Mouse (Mus musculus): ENCODE measurements around the gene Ralbp1. TPM values are rescaled to one million over a fixed set of nuclear protein-coding genes. Genes with fewer than 3 reads are reported as not detected.

The Ralbp1 gene
- polyA plus RNA-seq, 1 experiment from 2014 or later, result 35.4 TPM

DNA sequence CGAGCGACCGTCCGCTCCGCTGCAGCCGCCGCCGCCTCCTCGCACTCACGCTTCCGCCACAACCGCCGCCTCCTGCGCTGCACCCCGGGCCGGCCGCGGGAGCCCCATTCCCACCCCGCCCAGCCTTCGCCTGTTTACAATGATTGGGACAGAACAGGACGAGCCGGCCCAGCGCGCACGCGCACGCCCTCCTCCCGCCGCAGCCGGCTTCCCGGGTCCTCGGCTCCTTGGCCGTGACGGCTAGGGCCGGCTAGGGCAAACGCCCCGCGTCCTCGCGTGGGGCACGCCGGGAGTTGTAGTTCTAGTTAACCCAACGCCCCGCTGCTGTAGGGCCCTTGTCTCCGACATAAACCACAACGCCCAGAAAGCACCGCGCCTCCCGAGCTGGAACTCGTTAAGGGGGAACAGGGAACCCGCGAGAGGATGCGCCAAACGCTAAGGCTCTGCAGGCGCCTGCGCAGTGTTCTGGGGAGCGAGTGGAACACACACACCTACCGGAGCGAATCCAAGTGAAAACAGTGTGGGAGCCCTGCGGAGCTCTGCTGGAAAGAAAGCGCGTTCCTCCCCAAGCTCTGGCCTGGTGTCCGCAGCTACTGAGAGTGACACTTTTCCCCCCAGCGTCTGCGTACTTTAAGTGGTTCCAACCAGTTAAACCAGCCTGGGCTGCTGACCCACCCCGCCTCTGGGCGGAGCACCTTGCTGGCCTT, 754 bp downstream of the Ralbp1 start:
- ATAC-seq (replicated peaks; ENCODE audit: low FRiP score), result peak; percentile 99
- WGBS, result under 1% methylated on average over 49 of the region's 67 CpGs

DNA sequence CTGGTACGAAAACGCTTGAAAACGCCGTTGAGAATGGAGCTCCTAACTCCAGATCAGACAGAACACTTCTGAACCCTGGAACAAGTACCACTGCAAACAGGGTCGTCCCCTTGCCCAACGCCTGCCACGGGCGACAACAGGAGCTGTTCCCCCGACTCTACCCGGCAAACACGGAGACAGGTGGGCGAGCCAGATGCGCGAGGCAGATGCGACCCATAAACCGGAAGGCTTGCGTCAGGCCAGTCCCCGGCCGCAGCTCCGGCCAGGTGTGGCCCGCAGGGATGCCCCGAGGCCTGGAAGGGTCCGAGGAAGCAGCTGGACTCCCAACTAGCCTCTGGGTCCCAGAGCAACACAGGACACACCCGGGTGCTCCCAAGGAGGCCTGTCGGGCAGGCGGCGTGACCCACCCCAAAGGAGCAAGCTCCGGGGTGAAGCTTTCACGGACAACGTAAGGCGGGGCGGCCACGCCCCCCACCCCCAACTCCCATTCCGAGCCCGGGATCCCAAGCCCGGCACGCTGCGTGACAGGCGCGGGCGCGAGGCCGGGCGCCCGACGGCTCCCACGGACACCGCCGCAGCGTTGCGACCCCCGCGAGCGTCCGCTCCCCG, 1.4 kb downstream of the Ralbp1 start:
- peak overlapping the region; percentile 83 for H3K9ac ChIP-seq (ENCODE audit: low read length)
- under 1% methylated on average over 56 of the region's 56 CpGs for WGBS
- H3K9me3 ChIP-seq (ENCODE audit: control insufficient read depth, low read length), result no peaks in the 10 kb centered on the region
- no peak for DNase-seq (ENCODE audit: low spot score)
- peak; percentile 39; the same call in 1 of the 2 replicates for ATAC-seq (replicated peaks; ENCODE audit: low FRiP score)
- peak overlapping the region; percentile 99 for H3K4me2 ChIP-seq (ENCODE audit: low read depth, low read length, severe bottlenecking)
- H3K4me3 ChIP-seq (ENCODE audit: low read depth, low read length), result peak overlapping the region; percentile 92
- peak overlapping the region; percentile 72; the same call in 1 of the 2 replicates for H3K27ac ChIP-seq (ENCODE audit: low read depth, low read length)
- no peaks in the 10 kb centered on the region for H3K36me3 ChIP-seq (ENCODE audit: control insufficient read depth, insufficient read depth, low read length)
- no peaks in the 10 kb centered on the region for H3K27me3 ChIP-seq (ENCODE audit: control insufficient read depth, insufficient read depth, low read length)
- H3K4me1 ChIP-seq (replicated peaks; ENCODE audit: control insufficient read depth, insufficient read depth, low read length), result peaks cover 2% of the 10 kb centered on the region; the same call in 1 of the 2 replicates

More for the DNA sequence above, 754 bp downstream of the Ralbp1 start:
- Histone ChIP-seq H3K36me3 (ENCODE audit: control insufficient read depth, insufficient read depth, low read length) (no peaks in the 10 kb centered on the region), H3K4me2 (ENCODE audit: low read depth, low read length, severe bottlenecking) (peak overlapping the region; percentile 99), H3K27ac (ENCODE audit: low read depth, low read length) (peak overlapping the region; percentile 91), H3K4me1 (replicated peaks; ENCODE audit: control insufficient read depth, insufficient read depth, low read length) (peaks cover 2% of the 10 kb centered on the region; the same call in 1 of the 2 replicates), H3K4me3 (ENCODE audit: low read depth, low read length) (peak overlapping the region; percentile 92), H3K9me3 (ENCODE audit: control insufficient read depth, low read length) (no peaks in the 10 kb centered on the region), H3K27me3 (ENCODE audit: control insufficient read depth, insufficient read depth, low read length) (no peaks in the 10 kb centered on the region), H3K9ac (ENCODE audit: low read length) (peak overlapping the region; percentile 83)
- DNase-seq (ENCODE audit: low spot score), result peak; percentile 100

DNA sequence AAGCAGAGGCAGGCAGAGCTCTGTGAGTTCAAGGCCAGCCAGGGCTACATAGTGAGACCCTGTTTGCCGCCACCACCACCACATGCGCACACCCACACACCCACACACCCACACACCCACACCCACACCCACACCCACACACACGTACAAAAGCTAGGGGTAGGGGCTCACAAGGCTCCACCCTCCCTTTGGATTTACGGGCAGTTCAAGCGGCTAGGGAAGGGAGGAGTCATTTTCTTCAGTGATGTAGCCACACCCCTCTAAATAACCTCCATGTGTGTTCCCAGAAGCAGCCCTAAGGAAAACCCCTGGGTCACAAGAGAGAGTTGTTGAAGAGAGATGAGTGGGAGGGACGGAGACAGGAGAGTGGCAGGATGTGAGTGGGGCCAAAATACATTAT, 8.6 kb downstream of the Ralbp1 start:
- WGBS, result 80% methylated on average over 6 of the region's 6 CpGs
- Histone ChIP-seq H3K9ac (ENCODE audit: low read length) (no peak overlapping the region), H3K4me1 (replicated peaks; ENCODE audit: control insufficient read depth, insufficient read depth, low read length) (peaks cover 1% of the 10 kb centered on the region; the same call in 1 of the 2 replicates), H3K27ac (ENCODE audit: low read depth, low read length) (no peak overlapping the region), H3K4me2 (ENCODE audit: low read depth, low read length, severe bottlenecking) (no peak overlapping the region), H3K9me3 (ENCODE audit: control insufficient read depth, low read length) (no peaks in the 10 kb centered on the region), H3K27me3 (ENCODE audit: control insufficient read depth, insufficient read depth, low read length) (no peaks in the 10 kb centered on the region), H3K4me3 (ENCODE audit: low read depth, low read length) (no peak overlapping the region), H3K36me3 (ENCODE audit: control insufficient read depth, insufficient read depth, low read length) (no peaks in the 10 kb centered on the region)
- peak; percentile 37 for DNase-seq (ENCODE audit: low spot score)
- ATAC-seq (replicated peaks; ENCODE audit: low FRiP score), result no peak

DNA sequence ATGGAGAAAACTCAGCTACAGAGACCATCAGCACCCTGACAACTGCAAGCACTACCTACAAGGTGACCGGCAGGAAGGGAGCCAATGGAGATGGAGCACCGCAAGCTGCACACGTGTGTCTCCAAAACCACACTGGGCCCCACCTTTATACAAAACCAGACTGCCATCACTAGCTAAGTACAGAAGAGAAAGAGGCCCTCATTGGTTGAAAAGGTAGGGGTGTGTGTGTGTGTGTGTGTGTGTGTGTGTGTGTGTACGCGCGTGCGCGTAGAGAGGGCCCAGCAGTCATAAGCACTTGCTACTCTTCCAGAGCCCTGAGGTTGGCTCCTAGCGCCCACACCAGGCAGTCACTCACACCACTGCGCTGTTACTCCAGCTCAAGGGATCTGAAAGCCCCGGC, 11.8 kb downstream of the Ralbp1 start:
- Histone ChIP-seq H3K4me1 (replicated peaks; ENCODE audit: control insufficient read depth, insufficient read depth, low read length) (peaks cover 2% of the 10 kb centered on the region; the same call in 1 of the 2 replicates), H3K36me3 (ENCODE audit: control insufficient read depth, insufficient read depth, low read length) (no peaks in the 10 kb centered on the region), H3K4me2 (ENCODE audit: low read depth, low read length, severe bottlenecking) (no peak overlapping the region), H3K4me3 (ENCODE audit: low read depth, low read length) (no peak overlapping the region), H3K9me3 (ENCODE audit: control insufficient read depth, low read length) (no peaks in the 10 kb centered on the region), H3K27ac (ENCODE audit: low read depth, low read length) (no peak overlapping the region), H3K27me3 (ENCODE audit: control insufficient read depth, insufficient read depth, low read length) (no peaks in the 10 kb centered on the region), H3K9ac (ENCODE audit: low read length) (no peak overlapping the region)
- DNase-seq (ENCODE audit: low spot score) (peak; percentile 46), ATAC-seq (replicated peaks; ENCODE audit: low FRiP score) (no peak)
- WGBS, result 95% methylated on average over 11 of the region's 11 CpGs

DNA sequence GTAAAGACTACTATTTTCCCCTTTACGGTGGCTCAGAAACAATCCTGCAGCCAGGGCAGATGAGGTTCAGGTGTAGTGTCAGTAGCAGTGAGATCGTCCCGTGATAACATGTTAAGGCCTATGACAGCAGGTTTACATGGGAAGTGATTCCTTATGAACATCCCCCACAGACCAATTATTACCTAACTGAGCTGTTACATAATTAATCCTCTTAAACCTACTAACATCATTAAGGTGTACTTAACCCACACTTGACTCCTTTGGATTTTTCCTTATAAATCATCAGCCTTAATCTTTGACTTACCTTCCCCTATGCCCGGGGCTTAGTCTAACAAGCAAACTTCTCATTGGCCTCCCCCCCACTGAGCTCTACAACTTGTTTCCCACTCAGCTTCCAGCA, 12.4 kb downstream of the Ralbp1 start:
- Histone ChIP-seq H3K9ac (ENCODE audit: low read length) (no peak overlapping the region), H3K36me3 (ENCODE audit: control insufficient read depth, insufficient read depth, low read length) (no peaks in the 10 kb centered on the region), H3K4me2 (ENCODE audit: low read depth, low read length, severe bottlenecking) (no peak overlapping the region), H3K27ac (ENCODE audit: low read depth, low read length) (no peak overlapping the region), H3K9me3 (ENCODE audit: control insufficient read depth, low read length) (no peaks in the 10 kb centered on the region), H3K27me3 (ENCODE audit: control insufficient read depth, insufficient read depth, low read length) (no peaks in the 10 kb centered on the region), H3K4me1 (replicated peaks; ENCODE audit: control insufficient read depth, insufficient read depth, low read length) (peaks cover 2% of the 10 kb centered on the region; the same call in 1 of the 2 replicates), H3K4me3 (ENCODE audit: low read depth, low read length) (no peak overlapping the region)
- ATAC-seq (replicated peaks; ENCODE audit: low FRiP score) (no peak), DNase-seq (ENCODE audit: low spot score) (peak; percentile 20)
- 81% methylated on average over 4 of the region's 4 CpGs for WGBS

DNA sequence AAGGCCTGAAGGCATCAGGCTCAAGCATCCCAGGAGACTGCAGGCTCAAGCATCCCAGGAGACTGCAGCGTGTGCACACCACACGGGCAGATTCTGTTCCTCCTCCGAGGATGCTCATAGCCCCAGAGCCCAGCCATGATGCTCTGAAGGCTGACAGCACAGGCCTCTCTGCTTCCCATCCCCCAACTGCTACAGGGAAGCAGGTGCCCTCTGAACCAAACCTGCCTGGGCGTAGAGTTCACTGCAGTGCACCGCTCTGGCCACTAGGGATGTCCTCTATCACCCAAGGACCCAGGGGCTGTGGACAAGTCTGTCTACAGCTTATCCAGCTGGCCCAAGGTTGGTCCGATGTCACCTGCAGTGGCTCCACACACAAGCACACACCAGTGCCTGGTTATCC, 12.9 kb downstream of the Ralbp1 start:
- no peak overlapping the region for H3K9ac ChIP-seq (ENCODE audit: low read length)
- peak; percentile 67 for DNase-seq (ENCODE audit: low spot score)
- 21% methylated on average over 6 of the region's 6 CpGs for WGBS

DNA sequence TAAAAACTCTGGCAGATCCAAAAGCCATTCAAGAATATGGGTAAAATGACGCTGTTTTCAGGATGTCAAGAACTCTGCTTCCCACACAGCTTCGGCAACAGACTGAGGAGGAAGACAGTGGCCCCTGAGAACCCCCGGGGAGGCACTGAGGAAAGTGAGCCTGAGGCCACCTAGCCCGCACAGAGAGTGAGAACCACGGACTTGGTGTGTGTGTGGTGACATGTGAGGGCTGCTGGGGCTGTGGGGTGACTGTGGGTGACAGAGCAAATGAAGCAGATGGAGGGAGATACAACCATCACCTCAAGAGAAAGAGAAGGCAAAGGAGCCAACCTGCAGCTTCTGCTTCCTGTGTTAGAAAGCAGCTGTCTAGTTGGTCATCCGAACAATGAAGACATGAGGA, 13.5 kb downstream of the Ralbp1 start:
- Histone ChIP-seq H3K4me3 (ENCODE audit: low read depth, low read length) (no peak overlapping the region), H3K36me3 (ENCODE audit: control insufficient read depth, insufficient read depth, low read length) (no peaks in the 10 kb centered on the region), H3K4me2 (ENCODE audit: low read depth, low read length, severe bottlenecking) (no peak overlapping the region), H3K9me3 (ENCODE audit: control insufficient read depth, low read length) (no peaks in the 10 kb centered on the region), H3K27ac (ENCODE audit: low read depth, low read length) (no peak overlapping the region), H3K9ac (ENCODE audit: low read length) (no peak overlapping the region), H3K27me3 (ENCODE audit: control insufficient read depth, insufficient read depth, low read length) (no peaks in the 10 kb centered on the region), H3K4me1 (replicated peaks; ENCODE audit: control insufficient read depth, insufficient read depth, low read length) (peaks cover 2% of the 10 kb centered on the region; the same call in 1 of the 2 replicates)
- peak; percentile 46 for DNase-seq (ENCODE audit: low spot score)
- 70% methylated on average over 6 of the region's 6 CpGs for WGBS
- no peak for ATAC-seq (replicated peaks; ENCODE audit: low FRiP score)

More for the DNA sequence above, 12.9 kb downstream of the Ralbp1 start:
- ATAC-seq (replicated peaks; ENCODE audit: low FRiP score), result 0 out of 2 replicates have a peak, but pooled peaks have one; percentile 47
- Histone ChIP-seq H3K4me1 (replicated peaks; ENCODE audit: control insufficient read depth, insufficient read depth, low read length) (peaks cover 2% of the 10 kb centered on the region; the same call in 1 of the 2 replicates), H3K27ac (ENCODE audit: low read depth, low read length) (no peak overlapping the region), H3K9me3 (ENCODE audit: control insufficient read depth, low read length) (no peaks in the 10 kb centered on the region), H3K27me3 (ENCODE audit: control insufficient read depth, insufficient read depth, low read length) (no peaks in the 10 kb centered on the region), H3K36me3 (ENCODE audit: control insufficient read depth, insufficient read depth, low read length) (no peaks in the 10 kb centered on the region), H3K4me3 (ENCODE audit: low read depth, low read length) (no peak overlapping the region), H3K4me2 (ENCODE audit: low read depth, low read length, severe bottlenecking) (no peak overlapping the region)

DNA sequence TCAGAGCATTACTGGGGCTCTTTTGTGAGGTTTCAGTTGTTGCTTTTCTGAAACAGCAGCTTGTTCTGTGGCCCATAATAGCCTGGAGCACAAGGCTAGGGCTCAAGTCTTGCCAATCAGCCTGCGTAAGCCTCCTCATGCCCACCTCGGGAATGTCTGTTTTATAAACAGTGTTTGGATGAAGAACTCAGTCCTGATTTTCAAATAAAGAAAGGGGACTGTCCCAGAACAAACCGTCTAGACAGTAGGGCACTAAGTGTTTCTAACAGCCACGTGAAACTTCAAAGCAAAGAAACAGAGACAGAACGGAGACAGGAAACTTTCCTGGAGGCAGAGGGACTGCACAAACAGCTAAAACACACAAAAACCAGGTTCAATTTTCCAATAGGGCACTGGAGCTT, 14.0 kb downstream of the Ralbp1 start:
- no peak overlapping the region for H3K27ac ChIP-seq (ENCODE audit: low read depth, low read length)
- H3K4me2 ChIP-seq (ENCODE audit: low read depth, low read length, severe bottlenecking), result no peak overlapping the region
- peaks cover 2% of the 10 kb centered on the region; the same call in 1 of the 2 replicates for H3K4me1 ChIP-seq (replicated peaks; ENCODE audit: control insufficient read depth, insufficient read depth, low read length)
- no peak overlapping the region for H3K4me3 ChIP-seq (ENCODE audit: low read depth, low read length)
- ATAC-seq (replicated peaks; ENCODE audit: low FRiP score) (no peak), DNase-seq (ENCODE audit: low spot score) (peak; percentile 42)
- no peaks in the 10 kb centered on the region for H3K9me3 ChIP-seq (ENCODE audit: control insufficient read depth, low read length)
- no peaks in the 10 kb centered on the region; the same call in 1 of the 2 replicates for H3K36me3 ChIP-seq (ENCODE audit: control insufficient read depth, insufficient read depth, low read length)
- no peaks in the 10 kb centered on the region for H3K27me3 ChIP-seq (ENCODE audit: control insufficient read depth, insufficient read depth, low read length)
- H3K9ac ChIP-seq (ENCODE audit: low read length), result no peak overlapping the region
- 50% methylated on average over 5 of the region's 5 CpGs for WGBS

Data from forebrain, embryonic 11.5 days (tissue).